Mouse (Mus musculus) liver, postnatal 0 days (tissue): Measurements from ENCODE around the gene Lsm6.

ENCODE experiments used
- CTCF ChIP-seq: sonication (generic); IDR thresholded peaks from 2 replicates; pipeline ENCODE4 v1.5.1; 2016; ENCODE audit warnings: antibody characterized with exemption, low read depth
- EP300 ChIP-seq: IDR thresholded peaks from 2 replicates; pipeline ENCODE4 v1.6.1; 2016; ENCODE audit warnings: antibody characterized with exemption, low read depth, mild to moderate bottlenecking

DNA sequence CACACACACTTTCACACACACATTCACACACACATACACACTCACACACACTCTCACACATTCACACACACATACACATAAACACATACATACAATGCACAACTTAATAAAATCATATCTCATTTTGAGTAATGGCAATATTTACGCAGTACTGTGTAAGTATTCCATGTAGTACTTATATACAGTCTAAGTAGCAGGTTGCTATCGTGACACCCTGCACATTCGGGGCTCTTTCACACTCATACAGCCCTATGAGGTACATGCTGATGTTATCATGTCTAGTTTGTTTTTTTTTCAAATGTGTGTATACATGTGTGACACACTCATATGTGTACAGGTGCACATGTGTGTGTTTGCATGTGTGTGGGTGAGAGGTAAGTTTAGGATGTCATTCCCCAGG, 50.4 kb downstream of the Lsm6 start:
- TF ChIP-seq EP300 (no peak), CTCF (no peak)
